Mouse (Mus musculus) hindbrain, embryonic 14.5 days (tissue): ENCODE measurements around the gene Rad51b. TPM values are rescaled to one million over a fixed set of nuclear protein-coding genes. Genes with fewer than 3 reads are reported as not detected.
A peak's percentile ranks its signal among the peaks of the same experiment; 100 is the strongest.

ENCODE experiments used
- ATAC-seq: fragments of 200-750 bp; cut with Nextera tagmentation; 2 replicates; pipeline ENCODE4 v1.8.0; 2017; ENCODE audit warnings: moderate number of reproducible peaks, mild to moderate bottlenecking, moderate TSS enrichment, moderate library complexity; ENCODE audit not compliant: low FRiP score
- DNase-seq: peaks from one replicate; pipeline ENCODE4 v3.0.0-alpha.2; 2015; ENCODE audit warnings: low spot score
- H3K27ac ChIP-seq: fragments of 300-500 bp; sonication (generic); 2 replicates; pipeline ENCODE4 v1.5.1; 2014; ENCODE audit warnings: mild to moderate bottlenecking, moderate library complexity
- H3K27me3 ChIP-seq: fragments of 300-500 bp; sonication (generic); 2 replicates; pipeline ENCODE4 v1.6.1; 2014; ENCODE audit warnings: mild to moderate bottlenecking, low read length, mixed read lengths; ENCODE audit not compliant: control insufficient read depth, insufficient read depth
- H3K36me3 ChIP-seq: fragments of 300-500 bp; sonication (generic); replicated peaks from 2 replicates; pipeline ENCODE4 v1.6.1; 2014; ENCODE audit not compliant: control insufficient read depth, insufficient read depth
- H3K4me1 ChIP-seq: fragments of 300-500 bp; sonication (generic); replicated peaks from 2 replicates; pipeline ENCODE4 v1.6.1; 2014; ENCODE audit warnings: antibody characterized with exemption, low read length, mixed read lengths; ENCODE audit not compliant: control insufficient read depth, insufficient read depth
- H3K4me2 ChIP-seq: fragments of 300-500 bp; sonication (generic); replicated peaks from 2 replicates; pipeline ENCODE4 v1.6.1; 2014; ENCODE audit warnings: mild to moderate bottlenecking, moderate library complexity
- H3K4me3 ChIP-seq: fragments of 300-500 bp; sonication (generic); replicated peaks from 2 replicates; pipeline ENCODE4 v1.5.1; 2014; ENCODE audit warnings: mild to moderate bottlenecking, low read length
- H3K9ac ChIP-seq: fragments of 300-500 bp; sonication (generic); 2 replicates; pipeline ENCODE4 v1.6.1; 2014
- H3K9me3 ChIP-seq: fragments of 300-500 bp; sonication (generic); 2 replicates; pipeline ENCODE4 v1.6.1; 2016; ENCODE audit warnings: low read length; ENCODE audit not compliant: control insufficient read depth
- WGBS: fragments of 180-500 bp; shearing (Covaris S2); extraction: QIAGEN DNeasy Blood & Tissue Kit; methylation state at CpG from one replicate; pipeline ENCODE4 v1.1.7; 2014; 5-methylcytosine and 5-hydroxymethylcytosine counted together
- polyA plus RNA-seq: library from polyadenylated mRNA; unstranded; fragments of >200 nt; fragmentation: Nextera tagmentation; extraction: Ambion mirVana; gene quantifications from 2 replicates; pipeline ENCODE4 v1.2.1, GENCODE M21; 2014

Rad51b gene
- polyA plus RNA-seq, 1 experiment from 2014 or later: 1.5 TPM

DNA sequence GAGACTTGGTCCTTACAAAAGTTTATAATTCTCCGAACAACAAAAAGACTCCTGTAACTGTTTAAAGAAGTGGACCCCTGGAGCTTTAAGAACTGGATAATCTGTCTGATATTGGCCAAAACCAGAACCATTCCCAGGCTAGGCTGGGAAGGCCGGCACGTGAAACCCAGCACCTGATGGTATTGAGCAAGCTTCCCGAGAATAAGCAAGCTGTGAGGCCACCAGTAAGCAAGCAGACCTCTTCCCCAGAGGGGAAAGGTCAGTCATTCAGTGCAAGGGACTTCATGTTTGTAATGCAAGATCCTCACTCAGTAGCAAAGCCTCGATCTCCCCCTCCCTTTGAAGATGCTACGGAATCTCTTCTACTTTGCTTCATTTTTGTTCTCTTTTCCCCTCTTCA is 4.2 kb upstream of the Rad51b start:
- ATAC-seq (no peak), DNase-seq (no peak)
- H3K27ac ChIP-seq: no peak overlapping the region
- H3K36me3 ChIP-seq: peaks cover 26% of the 10 kb centered on the region
- 87% methylated on average over 6 of the region's 6 CpGs for WGBS
- no peaks in the 10 kb centered on the region for H3K9me3 ChIP-seq
- peaks cover 13% of the 10 kb centered on the region for H3K4me1 ChIP-seq
- no peak overlapping the region for H3K4me3 ChIP-seq
- H3K4me2 ChIP-seq: no peak overlapping the region
- no peaks in the 10 kb centered on the region for H3K27me3 ChIP-seq
- H3K9ac ChIP-seq: no peak overlapping the region

DNA sequence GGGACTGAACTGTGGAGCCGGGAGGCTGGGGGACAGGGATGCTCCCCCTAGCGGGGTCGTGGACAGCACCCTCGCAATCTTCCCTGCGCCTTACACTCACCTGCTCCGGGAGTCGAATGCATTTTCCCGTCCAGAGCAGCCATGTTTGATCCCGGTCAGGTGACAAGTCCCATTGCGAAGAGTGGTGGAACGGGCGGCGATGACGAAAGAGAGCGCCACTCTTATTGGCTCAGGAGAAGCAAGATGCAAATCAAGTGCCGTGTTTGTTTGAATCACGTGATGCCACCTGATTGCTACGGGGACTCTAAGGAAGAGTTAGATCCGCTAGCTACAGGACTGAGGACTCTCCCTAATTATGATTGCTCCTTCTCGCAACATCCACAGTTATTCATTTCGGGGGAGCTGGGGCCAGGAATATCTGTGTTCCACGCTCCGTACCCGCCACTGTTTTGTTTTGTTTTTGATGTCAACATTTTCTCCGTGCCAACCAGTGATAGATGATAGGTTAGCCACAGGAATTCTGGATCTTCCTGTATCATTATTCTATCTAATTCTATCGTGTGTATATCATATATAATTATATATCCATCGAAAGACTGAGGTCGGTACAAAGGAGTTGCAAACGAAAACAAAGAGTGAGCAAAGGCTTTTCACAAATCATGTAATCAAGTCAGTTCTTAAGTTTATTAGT is 811 bp upstream of the Rad51b start, which contains the start of gene Zfyve26:
Gene Zfyve26, minus strand, starts transcription at position 179 of the 691 bp plus-strand sequence.
- peak within 1 kb of the TSS; percentile 69 for H3K27ac ChIP-seq
- under 1% methylated on average over 29 of the region's 29 CpGs for WGBS
- H3K27me3 ChIP-seq: no peaks in the 10 kb centered on the region
- peak within 1 kb of the TSS; percentile 56 for H3K4me3 ChIP-seq
- H3K4me2 ChIP-seq: peak within 1 kb of the TSS; percentile 88
- peaks cover 13% of the 10 kb centered on the region for H3K4me1 ChIP-seq
- H3K9me3 ChIP-seq: no peaks in the 10 kb centered on the region
- peaks cover 5% of the 10 kb centered on the region; the same call in 1 of the 2 replicates for H3K36me3 ChIP-seq
- DNase-seq (peak; percentile 93), ATAC-seq (peak; percentile 98)
- H3K9ac ChIP-seq: peak within 1 kb of the TSS; percentile 68

DNA sequence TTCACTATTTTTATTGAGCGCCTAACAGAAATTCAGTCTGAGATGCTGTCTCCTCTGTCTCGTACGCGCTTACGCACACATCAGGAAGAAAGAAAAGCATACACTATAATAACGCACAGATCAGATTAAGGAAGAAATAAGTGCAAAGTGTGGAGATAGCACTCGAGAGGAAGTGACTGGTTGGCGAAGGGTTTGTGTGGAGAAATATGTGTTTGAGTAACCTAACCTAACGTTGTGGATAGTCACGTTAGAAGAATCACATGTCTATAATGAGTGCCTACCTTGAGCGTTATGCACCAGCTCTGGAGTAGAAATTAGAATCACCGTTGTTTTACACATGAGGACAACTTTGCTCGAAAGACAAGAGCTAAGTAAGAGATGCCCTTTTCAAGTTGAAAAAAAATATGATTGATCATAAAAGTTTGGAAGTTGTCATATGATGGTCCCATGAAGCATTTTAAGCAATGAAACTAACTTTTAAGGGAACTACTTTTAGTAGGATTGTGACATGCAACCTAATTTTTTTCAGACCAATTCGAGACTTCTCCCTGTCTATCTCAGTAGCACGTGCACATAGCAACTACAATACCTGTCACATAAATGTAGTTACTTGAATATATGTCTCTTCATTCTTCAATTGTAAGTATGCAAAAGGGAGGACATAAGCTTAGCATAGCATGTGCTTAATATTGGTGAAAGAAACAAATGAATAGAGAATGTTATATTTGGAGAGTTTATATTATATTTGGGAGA is 978 bp downstream of the Rad51b start:
- Histone ChIP-seq H3K9me3 (no peaks in the 10 kb centered on the region), H3K36me3 (no peaks in the 10 kb centered on the region), H3K4me2 (peak overlapping the region; percentile 88), H3K4me1 (peaks cover 13% of the 10 kb centered on the region), H3K27ac (no peak overlapping the region), H3K27me3 (no peaks in the 10 kb centered on the region), H3K9ac (0 out of 2 replicates have a peak overlapping the region, but pooled peaks have one; percentile 50), H3K4me3 (peak overlapping the region; percentile 56)
- 18% methylated on average over 15 of the region's 15 CpGs for WGBS
- DNase-seq: no peak
- no peak for ATAC-seq

DNA sequence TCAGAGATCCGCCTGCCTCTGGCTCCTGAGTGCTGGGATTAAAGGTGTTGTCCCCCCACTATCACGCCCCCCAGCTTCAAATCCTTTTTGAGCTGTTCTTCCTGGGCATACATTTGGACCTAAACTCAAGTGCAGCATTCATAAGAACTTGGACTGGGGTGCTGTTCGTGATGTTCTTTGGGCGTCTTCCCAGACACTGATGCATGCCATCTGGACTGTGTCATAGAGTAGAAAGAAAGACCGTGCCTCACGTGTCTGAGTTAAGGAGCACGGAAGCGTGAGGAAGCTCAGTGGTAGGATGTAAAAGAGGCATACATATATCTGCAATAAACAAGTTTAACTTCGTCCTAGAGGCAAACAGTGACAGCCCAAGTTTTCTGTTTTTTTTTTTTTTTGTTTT is 4.7 kb downstream of the Rad51b start:
- WGBS: 90% methylated on average over 9 of the region's 9 CpGs
- DNase-seq (no peak), ATAC-seq (no peak)
- Histone ChIP-seq H3K9ac (no peak overlapping the region), H3K36me3 (no peaks in the 10 kb centered on the region), H3K4me1 (no peaks in the 10 kb centered on the region; the same call in 1 of the 2 replicates), H3K27me3 (no peaks in the 10 kb centered on the region), H3K4me3 (no peak overlapping the region), H3K9me3 (no peaks in the 10 kb centered on the region), H3K27ac (no peak overlapping the region), H3K4me2 (no peak overlapping the region)

DNA sequence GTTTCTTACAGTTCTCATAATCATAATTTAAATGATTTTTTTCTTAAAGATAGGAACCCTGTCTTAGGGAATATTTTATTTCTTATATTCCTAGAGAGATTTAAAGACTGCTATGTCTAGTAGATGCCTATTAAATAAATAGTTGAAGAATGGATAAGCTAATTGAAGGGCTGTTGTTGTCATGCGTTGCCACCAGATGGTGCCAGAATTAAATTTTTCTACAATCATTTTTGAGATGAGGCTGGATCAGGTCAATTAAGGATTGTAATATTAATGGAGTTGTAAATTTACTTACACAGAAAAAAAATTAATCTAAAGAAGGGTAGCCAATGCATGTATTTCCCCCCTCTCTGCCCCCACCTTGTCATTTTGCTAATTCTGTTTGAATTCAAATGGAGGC is 8.0 kb downstream of the Rad51b start:
- 77% methylated on average over 1 of the region's 1 CpGs for WGBS
- no peaks in the 10 kb centered on the region for H3K27me3 ChIP-seq
- no peak overlapping the region for H3K27ac ChIP-seq
- no peak overlapping the region for H3K9ac ChIP-seq
- H3K4me1 ChIP-seq: no peaks in the 10 kb centered on the region
- H3K36me3 ChIP-seq: no peaks in the 10 kb centered on the region
- H3K4me3 ChIP-seq: no peak overlapping the region
- no peak overlapping the region for H3K4me2 ChIP-seq
- no peaks in the 10 kb centered on the region for H3K9me3 ChIP-seq
- peak; percentile 38 for DNase-seq
- no peak for ATAC-seq

GRCm38 (mm10) chr12:79306013-79306412 is 8.9 kb downstream of the Rad51b start:
- H3K36me3 ChIP-seq: no peaks in the 10 kb centered on the region
- WGBS: 88% methylated on average over 4 of the region's 4 CpGs
- H3K4me1 ChIP-seq: no peaks in the 10 kb centered on the region
- no peak overlapping the region for H3K4me2 ChIP-seq
- H3K9ac ChIP-seq: no peak overlapping the region
- no peak overlapping the region for H3K27ac ChIP-seq
- DNase-seq: no peak
- H3K27me3 ChIP-seq: no peaks in the 10 kb centered on the region
- H3K4me3 ChIP-seq: no peak overlapping the region
- ATAC-seq: no peak
- no peaks in the 10 kb centered on the region for H3K9me3 ChIP-seq

DNA sequence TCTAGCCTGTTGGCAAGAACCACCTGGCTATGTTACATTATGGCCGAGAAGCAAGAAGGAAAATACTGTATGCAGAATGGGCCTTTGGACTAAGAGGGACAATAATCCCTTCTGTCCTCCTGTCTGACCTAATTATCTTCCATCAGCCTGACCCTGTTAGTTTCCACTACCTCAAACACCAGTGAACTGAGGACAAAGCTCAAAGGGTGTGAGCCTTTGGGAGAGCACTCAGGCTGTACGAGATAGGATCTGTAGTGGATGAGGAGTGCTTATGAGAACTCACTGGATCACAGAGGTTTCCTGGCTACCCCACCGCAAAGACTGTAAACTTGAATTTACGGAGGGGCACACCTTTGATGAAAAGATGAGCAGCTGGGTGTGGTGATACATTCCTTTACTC is 16.6 kb downstream of the Rad51b start:
- Histone ChIP-seq H3K27ac (no peak overlapping the region), H3K9ac (no peak overlapping the region), H3K4me1 (no peaks in the 10 kb centered on the region), H3K9me3 (no peaks in the 10 kb centered on the region), H3K27me3 (no peaks in the 10 kb centered on the region), H3K4me3 (no peak overlapping the region), H3K36me3 (no peaks in the 10 kb centered on the region), H3K4me2 (no peak overlapping the region)
- WGBS: 95% methylated on average over 4 of the region's 4 CpGs
- DNase-seq (no peak), ATAC-seq (no peak)

GRCm38 (mm10) chr12:79317339-79317738 is 20.3 kb downstream of the Rad51b start:
- Histone ChIP-seq H3K27me3 (no peaks in the 10 kb centered on the region), H3K9me3 (no peaks in the 10 kb centered on the region), H3K4me3 (no peak overlapping the region), H3K36me3 (no peaks in the 10 kb centered on the region), H3K27ac (no peak overlapping the region), H3K4me2 (no peak overlapping the region), H3K9ac (no peak overlapping the region), H3K4me1 (no peaks in the 10 kb centered on the region)
- ATAC-seq (no peak), DNase-seq (no peak)
- 92% methylated on average over 5 of the region's 5 CpGs for WGBS

DNA sequence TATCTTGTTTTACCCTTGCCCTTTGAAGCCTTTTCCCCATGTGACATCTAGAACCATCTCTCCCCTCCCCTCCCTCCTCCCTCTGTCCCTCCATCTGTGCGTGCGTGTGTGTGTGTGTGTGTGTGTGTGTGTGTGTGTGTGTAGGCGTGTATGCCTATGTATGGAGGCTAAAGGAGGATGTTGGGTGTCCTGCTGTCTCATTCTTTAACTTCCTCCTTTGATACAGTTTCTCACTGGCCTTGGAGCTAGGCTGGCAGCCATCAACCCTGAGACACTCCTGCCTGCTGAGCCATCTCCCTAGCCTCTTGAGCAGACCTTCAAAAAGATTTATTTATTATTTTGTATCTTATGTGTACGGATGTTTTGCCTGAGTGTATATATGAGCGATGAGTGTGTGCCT is 23.8 kb downstream of the Rad51b start:
- Histone ChIP-seq H3K27me3 (no peaks in the 10 kb centered on the region), H3K9ac (no peak overlapping the region), H3K4me2 (no peak overlapping the region), H3K27ac (no peak overlapping the region), H3K9me3 (no peaks in the 10 kb centered on the region), H3K36me3 (no peaks in the 10 kb centered on the region), H3K4me3 (no peak overlapping the region), H3K4me1 (no peaks in the 10 kb centered on the region)
- ATAC-seq (no peak), DNase-seq (no peak)
- 86% methylated on average over 5 of the region's 5 CpGs for WGBS
